Mouse (Mus musculus) kidney, postnatal 0 days (tissue): ENCODE measurements around the gene Optn. TPM values are rescaled to one million over a fixed set of nuclear protein-coding genes. Genes with fewer than 3 reads are reported as not detected.

Experiments
- ATAC-seq: fragments of 200-750 bp; cut with Nextera tagmentation; replicated peaks from 2 replicates; pipeline ENCODE4 v1.8.0; 2017; ENCODE audit warnings: low read depth, moderate number of reproducible peaks, moderate TSS enrichment, moderate library complexity; ENCODE audit not compliant: low FRiP score
- DNase-seq: peaks from one replicate; pipeline ENCODE4 v3.0.0-alpha.2; 2016; ENCODE audit warnings: low spot score
- H3K27ac ChIP-seq: fragments of 300-500 bp; sonication (generic); 2 replicates; pipeline ENCODE4 v1.5.1; 2014; ENCODE audit warnings: mild to moderate bottlenecking
- H3K27me3 ChIP-seq: fragments of 300-500 bp; sonication (generic); 2 replicates; pipeline ENCODE4 v1.6.1; 2014; ENCODE audit warnings: low read length, mixed read lengths; ENCODE audit not compliant: insufficient read depth
- H3K36me3 ChIP-seq: fragments of 300-500 bp; sonication (generic); 2 replicates; pipeline ENCODE4 v1.6.1; 2014; ENCODE audit warnings: low read length, mixed read lengths; ENCODE audit not compliant: insufficient read depth
- H3K4me1 ChIP-seq: fragments of 300-500 bp; sonication (generic); replicated peaks from 2 replicates; pipeline ENCODE4 v1.6.1; 2014; ENCODE audit warnings: antibody characterized with exemption, low read length, mixed read lengths; ENCODE audit not compliant: insufficient read depth
- H3K4me2 ChIP-seq: fragments of 300-500 bp; sonication (generic); 2 replicates; pipeline ENCODE4 v1.6.1; 2014; ENCODE audit warnings: mild to moderate bottlenecking, low read length, moderate library complexity, mixed read lengths
- H3K4me3 ChIP-seq: fragments of 300-500 bp; sonication (generic); replicated peaks from 2 replicates; pipeline ENCODE4 v1.5.1; 2014; ENCODE audit warnings: low read depth, low read length
- H3K9ac ChIP-seq: fragments of 300-500 bp; sonication (generic); 2 replicates; pipeline ENCODE4 v1.6.1; 2014; ENCODE audit warnings: low read depth, low read length
- H3K9me3 ChIP-seq: fragments of 300-500 bp; sonication (generic); replicated peaks from 2 replicates; pipeline ENCODE4 v1.6.1; 2016; ENCODE audit warnings: low read length, inconsistent platforms, mixed read lengths
- CTCF ChIP-seq: IDR thresholded peaks from 2 replicates; pipeline ENCODE4 v1.5.1; 2016; ENCODE audit warnings: antibody characterized with exemption, low read depth, mild to moderate bottlenecking, moderate library complexity
- WGBS: fragments of 180-500 bp; shearing (Covaris S2); extraction: QIAGEN DNeasy Blood & Tissue Kit; methylation state at CpG from one replicate; pipeline ENCODE4 v1.1.7; 2014; 5-methylcytosine and 5-hydroxymethylcytosine counted together
- polyA plus RNA-seq: library from polyadenylated mRNA; unstranded; fragments of >200 nt; fragmentation: Nextera tagmentation; extraction: Ambion mirVana; gene quantifications from 2 replicates; pipeline ENCODE4 v1.2.1, GENCODE M21; 2015

The Optn gene
- polyA plus RNA-seq, 1 experiment from 2014 or later = 23.8 TPM

GRCm38 (mm10) chr2:4998905-4999304, 64.9 kb downstream of the Optn start:
- Histone ChIP-seq H3K4me2 (no peak overlapping the region), H3K27me3 (no peaks in the 10 kb centered on the region), H3K9me3 (no peaks in the 10 kb centered on the region), H3K4me3 (no peak overlapping the region), H3K36me3 (peaks cover 20% of the 10 kb centered on the region; the same call in 1 of the 2 replicates), H3K9ac (no peak overlapping the region), H3K27ac (no peak overlapping the region), H3K4me1 (no peaks in the 10 kb centered on the region)
- ATAC-seq (no peak), DNase-seq (no peak)
- 83% methylated on average over 3 of the region's 3 CpGs for WGBS
- TF ChIP-seq CTCF = peak; percentile 73

- Histone ChIP-seq H3K9me3 (no peaks in the 10 kb centered on the region), H3K9ac (no peak overlapping the region), H3K36me3 (peaks cover 22% of the 10 kb centered on the region), H3K27ac (0 out of 2 replicates have a peak overlapping the region, but pooled peaks have one; percentile 0), H3K4me2 (no peak overlapping the region), H3K27me3 (no peaks in the 10 kb centered on the region), H3K4me3 (no peak overlapping the region), H3K4me1 (no peaks in the 10 kb centered on the region)
- DNase-seq (peak; percentile 4), ATAC-seq (peak; percentile 93)
- no peak for TF ChIP-seq CTCF
- 92% methylated on average over 6 of the region's 6 CpGs for WGBS
Observed at GRCm38 (mm10) chr2:4996421-4996824, 67.4 kb downstream of the Optn start.

- no peak overlapping the region for H3K9ac ChIP-seq
- DNase-seq (no peak), ATAC-seq (no peak)
- H3K4me2 ChIP-seq = no peak overlapping the region
- no peak for TF ChIP-seq CTCF
- no peaks in the 10 kb centered on the region for H3K4me1 ChIP-seq
- H3K27ac ChIP-seq = no peak overlapping the region
- H3K9me3 ChIP-seq = no peaks in the 10 kb centered on the region
- peaks cover 17% of the 10 kb centered on the region for H3K36me3 ChIP-seq
- H3K4me3 ChIP-seq = no peak overlapping the region
- WGBS = 92% methylated on average over 11 of the region's 11 CpGs
- no peaks in the 10 kb centered on the region for H3K27me3 ChIP-seq
Observed at GRCm38 (mm10) chr2:4995646-4996045, 68.2 kb downstream of the Optn start.

GRCm38 (mm10) chr2:4994436-4994835, 69.4 kb downstream of the Optn start:
- H3K36me3 ChIP-seq = peaks cover 12% of the 10 kb centered on the region
- TF ChIP-seq CTCF = no peak
- ATAC-seq = no peak

GRCm38 (mm10) chr2:4993584-4993983, 70.3 kb downstream of the Optn start:
- Histone ChIP-seq H3K9me3 (no peaks in the 10 kb centered on the region), H3K9ac (no peak overlapping the region), H3K27ac (no peak overlapping the region), H3K4me1 (no peaks in the 10 kb centered on the region), H3K27me3 (no peaks in the 10 kb centered on the region), H3K4me3 (no peak overlapping the region), H3K36me3 (peaks cover 12% of the 10 kb centered on the region), H3K4me2 (no peak overlapping the region)
- ATAC-seq (no peak), DNase-seq (no peak)
- TF ChIP-seq CTCF = no peak
- 89% methylated on average over 11 of the region's 11 CpGs for WGBS

More at GRCm38 (mm10) chr2:4994436-4994835, 69.4 kb downstream of the Optn start:
- H3K27ac ChIP-seq = no peak overlapping the region
- no peak overlapping the region for H3K4me3 ChIP-seq
- H3K4me2 ChIP-seq = no peak overlapping the region
- no peak for DNase-seq
- 85% methylated on average over 4 of the region's 4 CpGs for WGBS
- no peaks in the 10 kb centered on the region for H3K9me3 ChIP-seq
- H3K27me3 ChIP-seq = no peaks in the 10 kb centered on the region
- H3K9ac ChIP-seq = no peak overlapping the region
- no peaks in the 10 kb centered on the region for H3K4me1 ChIP-seq

- Histone ChIP-seq H3K27me3 (no peaks in the 10 kb centered on the region), H3K4me3 (no peak overlapping the region), H3K9me3 (no peaks in the 10 kb centered on the region), H3K4me2 (no peak overlapping the region), H3K36me3 (peaks cover 6% of the 10 kb centered on the region; the same call in 1 of the 2 replicates), H3K27ac (no peak overlapping the region), H3K4me1 (no peaks in the 10 kb centered on the region), H3K9ac (no peak overlapping the region)
- ATAC-seq = no peak
- DNase-seq = peak; percentile 30
- peak; percentile 52 for TF ChIP-seq CTCF
- 82% methylated on average over 11 of the region's 11 CpGs for WGBS
Observed at GRCm38 (mm10) chr2:4988826-4989424, 74.9 kb downstream of the Optn start.
